Mouse (Mus musculus): ENCODE data around the gene Mau2.
"Not testable (repeated sequence)": the region's sequence is repeated elsewhere in the genome, so short reads cannot be mapped to it uniquely, and the experiment has no call there.

Gene Mau2

DNA sequence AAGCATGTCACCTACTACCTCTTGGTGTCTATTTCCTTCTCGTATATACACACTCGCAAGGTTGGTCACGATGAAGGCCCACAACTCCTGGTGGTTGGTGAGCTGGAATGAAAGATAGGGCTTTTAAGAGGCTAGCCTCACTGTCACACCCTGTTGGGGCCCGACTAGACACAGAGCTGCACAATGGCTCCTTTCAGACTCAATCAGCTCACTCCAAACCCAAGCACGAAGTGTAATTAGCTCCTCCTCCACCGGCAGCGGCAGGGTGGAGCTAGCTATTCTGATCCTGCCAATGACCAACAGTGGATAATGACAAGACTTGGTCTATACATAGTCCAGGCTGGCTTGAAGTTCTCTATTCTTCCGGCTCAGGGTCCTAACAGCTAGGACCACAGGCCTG, 18.9 kb downstream of the Mau2 start:
- DNase-seq = no peak

DNA sequence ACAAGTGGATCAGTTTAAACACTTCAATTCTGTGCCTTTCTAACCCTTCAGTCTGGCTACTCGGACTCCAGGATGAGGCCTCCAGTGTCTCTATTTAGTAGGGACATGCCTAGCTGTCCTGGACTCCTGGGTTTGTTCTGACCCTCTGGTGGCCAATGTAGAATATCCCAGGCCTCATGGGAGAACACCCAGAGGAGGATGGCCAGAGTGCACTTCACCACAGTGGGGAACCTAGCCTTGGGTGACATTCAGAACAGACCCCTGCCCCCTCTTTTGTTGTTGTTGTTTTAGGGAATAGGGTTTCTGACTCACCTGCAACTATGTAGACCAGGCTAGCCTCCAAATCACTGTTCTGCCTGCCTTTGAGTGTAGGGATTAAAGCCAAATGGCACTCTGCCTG, 27.5 kb downstream of the Mau2 start:
- no peak for DNase-seq

- DNase-seq = no peak
Observed at GRCm38 (mm10) chr8:70012763-70013162, 29.8 kb downstream of the Mau2 start.

- DNase-seq = no peak
Observed at GRCm38 (mm10) chr8:70012350-70012749, 30.2 kb downstream of the Mau2 start.

DNA sequence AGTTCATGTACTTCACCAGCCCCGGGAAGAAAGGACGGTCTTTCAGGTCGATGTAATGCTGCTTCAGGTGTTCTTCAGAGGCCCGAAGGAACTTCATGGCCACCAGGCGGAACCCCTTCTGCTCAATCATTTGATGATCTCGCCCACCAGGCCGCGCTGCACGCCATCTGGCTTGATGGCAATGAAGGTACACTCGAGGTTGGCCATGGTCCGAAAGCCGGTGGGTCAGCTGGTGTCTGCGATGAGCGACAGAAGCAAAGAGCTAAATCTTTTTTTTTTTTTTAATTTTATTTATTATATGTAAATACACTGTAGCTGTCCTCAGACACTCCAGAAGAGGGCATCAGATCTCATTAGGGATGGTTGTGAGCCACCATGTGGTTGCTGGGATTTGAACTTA, 31.7 kb downstream of the Mau2 start:
- not testable (repeated sequence) for DNase-seq

- no peak for DNase-seq
Observed at GRCm38 (mm10) chr8:70005178-70005577, 37.4 kb downstream of the Mau2 start.

DNA sequence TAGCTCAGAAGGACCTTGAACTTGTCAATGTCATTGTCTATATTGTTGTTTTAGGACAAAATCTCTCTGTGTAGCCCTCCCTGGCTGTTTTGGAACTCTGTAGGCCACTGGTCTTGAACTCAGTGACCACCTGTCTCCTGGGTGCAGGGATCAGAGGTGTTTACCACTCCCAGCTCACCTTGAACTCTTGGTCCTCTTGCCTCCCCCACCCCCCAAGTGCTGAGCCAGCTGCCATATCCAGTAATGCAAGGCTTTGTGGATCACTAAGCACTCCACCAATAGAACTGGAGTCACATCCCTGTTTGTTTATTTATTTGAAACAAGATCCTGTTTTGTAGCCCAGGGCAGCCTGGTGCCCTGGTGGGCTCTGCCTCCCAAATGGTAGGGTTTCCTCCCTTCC, 38.2 kb downstream of the Mau2 start:
- DNase-seq = no peak

GRCm38 (mm10) chr8:70003204-70003657, 39.3 kb downstream of the Mau2 start:
- DNase-seq = peak; percentile 51

DNA sequence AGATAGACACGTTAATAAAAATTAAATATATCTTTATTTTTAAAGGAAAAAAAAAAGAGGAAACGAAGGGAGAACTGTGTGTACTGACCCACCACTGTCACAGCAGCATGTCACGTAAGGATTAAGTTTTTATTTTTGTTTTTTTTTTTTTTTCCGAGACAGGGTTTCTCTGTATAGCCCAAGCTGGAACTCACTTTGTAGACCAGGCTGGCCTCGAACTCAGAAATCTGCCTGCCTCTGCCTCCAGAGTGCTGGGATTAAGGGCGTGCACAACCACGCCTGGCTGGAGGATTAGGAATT, 40.7 kb downstream of the Mau2 start:
- not testable (repeated sequence) for DNase-seq

GRCm38 (mm10) chr8:70001176-70001891, 41.2 kb downstream of the Mau2 start:
- peak; percentile 61 for DNase-seq

DNA sequence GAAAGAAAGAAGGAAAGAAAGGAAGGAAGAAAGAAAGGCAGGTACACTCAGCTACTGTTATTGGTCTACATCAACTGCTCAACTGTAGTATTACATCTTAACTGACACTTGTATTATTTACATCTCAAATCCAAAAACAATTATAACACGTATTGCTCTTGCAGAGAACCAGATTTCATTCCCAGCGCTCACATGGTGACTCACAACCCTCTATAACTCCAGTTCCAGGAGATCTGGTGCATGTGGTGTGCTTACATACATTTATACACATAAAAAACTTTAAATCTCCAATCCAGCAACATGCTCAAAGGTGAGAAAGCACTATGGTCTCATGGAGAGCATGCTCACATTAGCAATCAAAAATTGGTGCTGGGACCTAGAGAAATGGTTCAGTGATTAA, 42.3 kb downstream of the Mau2 start:
- no peak for DNase-seq

GRCm38 (mm10) chr8:69999236-69999635, 43.3 kb downstream of the Mau2 start:
- no peak for DNase-seq

DNA sequence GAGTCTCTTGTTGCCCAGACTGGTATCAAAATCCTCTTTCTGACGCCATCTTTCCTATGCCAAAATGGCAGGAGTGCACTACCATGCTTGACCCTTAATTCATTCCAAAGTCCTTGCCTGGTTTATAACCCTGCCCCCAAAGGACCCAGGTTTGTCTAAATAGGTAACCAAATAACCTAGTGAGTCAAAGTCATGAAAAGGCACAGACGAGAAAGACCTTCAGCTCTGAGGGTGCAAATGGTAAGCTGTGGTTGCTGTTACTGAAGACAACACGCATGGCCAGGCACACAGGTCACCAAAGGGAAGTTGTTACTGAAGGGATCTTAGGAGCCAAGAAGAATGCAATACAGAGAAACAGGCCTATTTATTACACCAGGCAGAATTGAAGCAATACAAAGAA, 43.8 kb downstream of the Mau2 start:
- DNase-seq = no peak

DNA sequence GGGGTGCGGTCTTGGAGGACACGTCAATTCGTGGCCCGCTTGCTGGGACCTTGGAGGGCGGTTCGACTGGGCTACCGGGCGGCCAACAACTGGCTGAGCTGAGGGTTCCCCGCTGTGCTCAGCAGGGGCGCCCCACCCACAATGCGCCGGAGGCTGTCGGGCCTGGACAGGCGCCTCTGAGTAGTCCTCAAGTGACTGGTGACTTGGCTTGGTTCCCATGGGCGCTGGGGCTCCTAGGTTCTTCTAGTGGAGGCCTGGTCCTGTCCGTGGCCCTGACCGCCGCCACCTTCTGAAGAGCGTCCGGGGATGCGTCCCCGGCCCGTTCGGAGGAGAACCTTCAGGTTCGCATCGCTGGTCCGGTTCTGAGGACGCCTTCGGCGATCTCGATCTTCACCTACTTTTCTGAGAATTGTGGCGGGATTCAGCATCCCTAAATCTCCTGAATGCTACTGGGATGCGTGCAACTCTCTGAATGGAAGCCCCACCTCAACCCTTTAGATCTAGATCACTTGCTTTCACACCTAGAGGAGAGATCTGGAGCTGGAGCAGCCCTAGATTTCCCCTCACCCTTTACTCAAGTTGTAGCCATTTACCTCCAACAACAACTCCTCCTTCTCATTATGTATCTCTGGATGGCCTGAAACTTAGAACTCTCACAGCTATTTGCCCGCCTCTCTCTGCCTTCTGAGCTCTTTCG, 45.8 kb downstream of the Mau2 start:
- DNase-seq = no peak

DNA sequence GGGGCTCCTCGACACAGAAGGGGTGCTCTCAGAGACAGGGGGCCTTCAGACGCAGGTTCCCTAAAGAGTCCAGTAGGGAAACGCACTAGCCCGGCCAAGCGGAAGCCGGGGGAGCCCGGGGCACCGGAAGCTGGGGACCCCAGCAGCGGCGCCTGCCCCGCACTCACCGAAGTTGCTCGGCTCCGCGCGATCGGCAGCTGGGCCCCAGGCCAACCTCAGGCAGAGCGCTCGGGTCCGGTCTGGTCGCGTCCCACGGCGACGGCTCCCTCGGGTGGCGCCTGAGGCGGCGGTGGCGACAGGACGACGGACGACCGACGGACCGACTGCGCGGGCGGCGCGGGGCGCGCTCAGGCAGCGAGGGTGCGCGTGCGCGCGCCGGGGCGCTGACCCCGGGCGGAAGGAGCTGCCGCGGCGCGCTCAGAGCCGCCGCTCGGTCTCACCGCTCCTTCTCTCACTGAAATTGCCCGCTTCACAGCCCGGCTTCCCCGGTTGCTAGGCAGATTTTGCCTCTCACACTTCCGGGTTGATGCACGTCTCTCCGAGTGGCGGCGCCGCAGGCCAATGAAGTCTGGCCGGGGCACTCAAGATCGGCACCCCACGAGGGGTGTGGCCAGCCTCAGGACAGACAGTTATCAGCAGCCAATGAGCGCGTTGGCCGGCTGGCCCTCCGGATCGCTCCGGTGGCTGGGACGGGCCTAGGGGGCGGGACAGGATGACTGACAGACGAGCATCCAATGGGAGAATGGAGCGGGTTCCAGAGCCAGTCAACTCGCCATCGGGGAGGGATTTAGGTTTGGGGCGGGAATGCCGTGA, 46.6 kb downstream of the Mau2 start, which contains the start of gene Gatad2a:
Gene Gatad2a, minus strand, starts transcription at position 609 of the 813 bp plus-strand sequence.
- peak; percentile 98 for DNase-seq

- no peak for DNase-seq
Observed at GRCm38 (mm10) chr8:69995422-69995775, 47.1 kb downstream of the Mau2 start.

DNA sequence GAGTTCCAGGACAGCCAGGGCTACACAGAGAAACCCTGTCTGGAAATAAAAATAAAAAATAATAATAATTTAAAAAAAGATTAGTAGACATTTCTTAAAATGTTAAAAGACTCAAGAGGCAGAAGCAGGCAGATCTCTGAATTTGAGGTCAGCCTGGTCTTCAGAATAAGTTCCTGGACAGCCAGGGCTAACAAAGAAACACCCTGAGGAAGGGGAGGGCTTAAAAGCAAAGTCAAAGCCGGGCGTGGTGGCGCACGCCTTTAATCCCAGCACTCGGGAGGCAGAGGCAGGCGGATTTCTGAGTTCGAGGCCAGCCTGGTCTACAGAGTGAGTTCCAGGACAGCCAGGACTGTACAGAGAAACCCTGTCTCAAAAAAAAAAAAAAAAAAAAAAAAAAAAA, 53.6 kb downstream of the Mau2 start:
- DNase-seq = not testable (repeated sequence)

DNA sequence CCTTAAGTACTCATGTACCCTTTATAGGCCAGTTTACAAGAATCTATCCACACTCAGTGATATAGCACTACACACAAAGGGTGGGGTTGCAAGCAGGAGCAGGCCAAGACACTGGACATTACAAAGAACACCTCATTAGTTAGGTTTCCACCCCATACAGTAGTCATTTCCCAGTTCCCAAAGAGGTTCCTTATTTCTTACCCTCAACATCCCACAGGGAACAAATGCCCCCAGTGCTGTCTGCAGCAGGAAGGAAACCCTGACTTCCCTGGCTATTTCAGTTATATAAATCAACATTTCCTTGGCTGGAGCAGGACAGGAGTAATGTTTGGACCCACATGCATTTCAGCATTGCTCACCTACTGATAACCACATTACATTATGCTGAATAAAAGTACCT, 54.8 kb downstream of the Mau2 start:
- DNase-seq = no peak

GRCm38 (mm10) chr8:69984876-69985553, 57.5 kb downstream of the Mau2 start:
- DNase-seq = peak; percentile 49

DNA sequence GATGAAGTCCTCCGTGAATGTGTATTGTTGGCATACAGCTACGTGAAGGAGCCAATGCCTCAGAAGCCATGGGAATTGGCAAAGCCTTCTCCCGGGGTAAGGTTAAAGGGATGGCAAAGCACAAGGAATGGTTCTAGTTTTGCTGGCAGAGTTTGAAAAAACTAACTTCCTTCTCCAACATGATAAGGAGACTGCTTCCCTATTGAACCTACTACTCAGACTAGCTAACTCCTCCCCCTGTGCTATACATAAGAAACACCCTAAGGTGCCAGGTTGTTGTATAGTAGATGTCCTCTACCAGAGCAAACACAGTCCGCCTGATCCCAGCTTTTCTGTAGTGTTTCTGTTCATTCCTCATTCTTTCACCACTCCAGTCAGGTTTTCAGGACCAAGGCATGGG, 64.1 kb downstream of the Mau2 start:
- no peak for DNase-seq

- DNase-seq = no peak
Observed at GRCm38 (mm10) chr8:69974806-69975205, 67.7 kb downstream of the Mau2 start.

- peak; percentile 98 for DNase-seq
Observed at GRCm38 (mm10) chr8:69974194-69974614, 68.3 kb downstream of the Mau2 start.

Data from thymus, postnatal 4 days (tissue).